Mouse (Mus musculus) liver (tissue): Measurements from ENCODE around the gene Ttbk1.

Source experiments
- DNase-seq: peaks from one replicate; pipeline ENCODE4 v3.0.0-alpha.2; 2020; ENCODE audit warnings: mixed read lengths

The Ttbk1 gene

GRCm38 (mm10) chr17:46408478-46408877 lies 79.0 kb downstream of the Ttbk1 start:
- DNase-seq = no peak

GRCm38 (mm10) chr17:46394631-46395030 lies 92.8 kb downstream of the Ttbk1 start:
- no peak for DNase-seq

DNA sequence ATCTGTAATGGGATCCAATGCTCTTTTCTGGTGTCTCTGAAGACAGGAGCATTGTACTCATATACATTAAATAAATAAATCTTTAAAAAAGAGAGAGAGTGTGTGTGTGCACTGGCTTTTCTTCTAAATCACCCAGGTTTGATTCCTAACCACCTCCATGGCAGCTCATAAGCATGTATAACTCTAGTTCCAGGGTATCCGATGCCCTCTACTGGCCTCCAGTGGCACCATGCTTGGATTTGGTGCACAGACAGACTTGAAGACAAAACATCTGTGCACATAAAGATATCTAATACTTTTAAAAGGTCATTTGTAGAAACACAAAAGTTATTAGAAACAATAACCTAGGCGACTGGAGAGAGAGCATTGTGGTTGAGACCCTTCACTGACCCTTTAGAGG lies 94.5 kb downstream of the Ttbk1 start:
- DNase-seq = peak; percentile 53
